Mouse (Mus musculus) forebrain, embryonic 11.5 days (tissue): ENCODE results near the gene D11Wsu47e. TPM values are rescaled to one million over a fixed set of nuclear protein-coding genes. Genes with fewer than 3 reads are reported as not detected.
A peak's percentile ranks its signal among the peaks of the same experiment; 100 is the strongest.

Experiments
- ATAC-seq: fragments of 200-750 bp; cut with Nextera tagmentation; replicated peaks from 2 replicates; pipeline ENCODE4 v1.8.0; 2017; ENCODE audit warnings: moderate TSS enrichment; ENCODE audit not compliant: low FRiP score
- DNase-seq: peaks from one replicate; pipeline ENCODE4 v3.0.0-alpha.2; 2017; ENCODE audit warnings: low spot score
- H3K27ac ChIP-seq: fragments of 300-500 bp; sonication (generic); 2 replicates; pipeline ENCODE4 v1.5.1; 2014; ENCODE audit warnings: low read depth, low read length
- H3K27me3 ChIP-seq: fragments of 300-500 bp; sonication (generic); 2 replicates; pipeline ENCODE4 v1.6.1; 2014; ENCODE audit warnings: mild to moderate bottlenecking, low read length, mixed read lengths; ENCODE audit not compliant: control insufficient read depth, insufficient read depth
- H3K36me3 ChIP-seq: fragments of 300-500 bp; sonication (generic); 2 replicates; pipeline ENCODE4 v1.6.1; 2014; ENCODE audit warnings: mild to moderate bottlenecking, low read length, moderate library complexity, mixed read lengths; ENCODE audit not compliant: control insufficient read depth, insufficient read depth
- H3K4me1 ChIP-seq: fragments of 300-500 bp; sonication (generic); replicated peaks from 2 replicates; pipeline ENCODE4 v1.6.1; 2014; ENCODE audit warnings: low read length, mixed read lengths; ENCODE audit not compliant: control insufficient read depth, insufficient read depth
- H3K4me2 ChIP-seq: fragments of 300-500 bp; sonication (generic); 2 replicates; pipeline ENCODE4 v1.6.1; 2014; ENCODE audit warnings: low read depth, mild to moderate bottlenecking, low read length, moderate library complexity, mixed read lengths; ENCODE audit not compliant: severe bottlenecking
- H3K4me3 ChIP-seq: fragments of 300-500 bp; sonication (generic); 2 replicates; pipeline ENCODE4 v1.5.1; 2014; ENCODE audit warnings: low read depth, low read length
- H3K9ac ChIP-seq: fragments of 300-500 bp; sonication (generic); 2 replicates; pipeline ENCODE4 v1.6.1; 2014; ENCODE audit warnings: low read length
- H3K9me3 ChIP-seq: fragments of 300-500 bp; sonication (generic); 2 replicates; pipeline ENCODE4 v1.6.1; 2016; ENCODE audit warnings: low read length, mixed read lengths; ENCODE audit not compliant: control insufficient read depth
- WGBS: fragments of 180-500 bp; shearing (Covaris S2); extraction: QIAGEN DNeasy Blood & Tissue Kit; methylation state at CpG from one replicate; pipeline ENCODE4 v1.1.7; 2014; 5-methylcytosine and 5-hydroxymethylcytosine counted together
- polyA plus RNA-seq: library from polyadenylated mRNA; unstranded; fragments of >200 nt; fragmentation: Nextera tagmentation; extraction: Ambion mirVana; gene quantifications from 2 replicates; pipeline ENCODE4 v1.2.1, GENCODE M21; 2014

Gene D11Wsu47e
- polyA plus RNA-seq, 1 experiment from 2014 or later = 26.5 TPM

GRCm38 (mm10) chr11:113682897-113683626 lies 1.1 kb upstream of the D11Wsu47e start:
- H3K4me2 ChIP-seq = peak overlapping the region; percentile 79
- peak overlapping the region; percentile 93 for H3K27ac ChIP-seq
- H3K9me3 ChIP-seq = no peaks in the 10 kb centered on the region
- 3% methylated on average over 38 of the region's 38 CpGs for WGBS
- H3K4me1 ChIP-seq = peaks cover 11% of the 10 kb centered on the region
- peak; percentile 78 for DNase-seq
- peak overlapping the region; percentile 74 for H3K4me3 ChIP-seq
- no peaks in the 10 kb centered on the region for H3K27me3 ChIP-seq
- H3K36me3 ChIP-seq = peaks cover 1% of the 10 kb centered on the region; the same call in 1 of the 2 replicates
- ATAC-seq = peak; percentile 40
- H3K9ac ChIP-seq = peak overlapping the region; percentile 84

GRCm38 (mm10) chr11:113683627-113683956 lies 620 bp upstream of the D11Wsu47e start:
- peak overlapping the region; percentile 93 for H3K27ac ChIP-seq
- peaks cover 11% of the 10 kb centered on the region for H3K4me1 ChIP-seq
- no peaks in the 10 kb centered on the region for H3K27me3 ChIP-seq
- no peaks in the 10 kb centered on the region for H3K9me3 ChIP-seq
- under 1% methylated on average over 37 of the region's 38 CpGs for WGBS
- peak overlapping the region; percentile 74 for H3K4me3 ChIP-seq
- ATAC-seq (no peak), DNase-seq (no peak)
- H3K9ac ChIP-seq = peak overlapping the region; percentile 84
- peaks cover 2% of the 10 kb centered on the region; the same call in 1 of the 2 replicates for H3K36me3 ChIP-seq
- peak overlapping the region; percentile 79 for H3K4me2 ChIP-seq

GRCm38 (mm10) chr11:113684707-113685426 lies 655 bp downstream of the D11Wsu47e start:
- Histone ChIP-seq H3K9me3 (no peaks in the 10 kb centered on the region), H3K27ac (peak overlapping the region; percentile 93; the same call in 1 of the 2 replicates), H3K9ac (peak overlapping the region; percentile 84), H3K4me3 (peak overlapping the region; percentile 74), H3K36me3 (peaks cover 3% of the 10 kb centered on the region; the same call in 1 of the 2 replicates), H3K4me1 (peaks cover 11% of the 10 kb centered on the region), H3K4me2 (peak overlapping the region; percentile 79), H3K27me3 (no peaks in the 10 kb centered on the region)
- ATAC-seq = no peak
- WGBS = 44% methylated on average over 25 of the region's 25 CpGs
- DNase-seq = no peak

GRCm38 (mm10) chr11:113687031-113687430 lies 2.8 kb downstream of the D11Wsu47e start:
- no peaks in the 10 kb centered on the region for H3K9me3 ChIP-seq
- no peak overlapping the region for H3K9ac ChIP-seq
- WGBS = 42% methylated on average over 2 of the region's 2 CpGs
- H3K36me3 ChIP-seq = peaks cover 7% of the 10 kb centered on the region; the same call in 1 of the 2 replicates
- peak overlapping the region; percentile 19; the same call in 1 of the 2 replicates for H3K27ac ChIP-seq
- peak; percentile 13; the same call in 1 of the 2 replicates for ATAC-seq
- peak overlapping the region; percentile 0; the same call in 1 of the 2 replicates for H3K4me2 ChIP-seq
- no peaks in the 10 kb centered on the region for H3K27me3 ChIP-seq
- H3K4me3 ChIP-seq = no peak overlapping the region
- peaks cover 11% of the 10 kb centered on the region for H3K4me1 ChIP-seq
- no peak for DNase-seq

GRCm38 (mm10) chr11:113690506-113690905 lies 6.3 kb downstream of the D11Wsu47e start:
- Histone ChIP-seq H3K27ac (no peak overlapping the region), H3K4me2 (no peak overlapping the region), H3K9ac (no peak overlapping the region), H3K9me3 (no peaks in the 10 kb centered on the region), H3K27me3 (no peaks in the 10 kb centered on the region), H3K4me1 (no peaks in the 10 kb centered on the region; the same call in 1 of the 2 replicates), H3K36me3 (peaks cover 15% of the 10 kb centered on the region), H3K4me3 (no peak overlapping the region)
- WGBS = 90% methylated on average over 12 of the region's 12 CpGs
- ATAC-seq (no peak), DNase-seq (no peak)

- WGBS = 83% methylated on average over 5 of the region's 5 CpGs
- no peak overlapping the region for H3K9ac ChIP-seq
- H3K4me1 ChIP-seq = no peaks in the 10 kb centered on the region; the same call in 1 of the 2 replicates
- no peak overlapping the region for H3K4me2 ChIP-seq
- peaks cover 15% of the 10 kb centered on the region for H3K36me3 ChIP-seq
- no peak for ATAC-seq
- H3K27ac ChIP-seq = no peak overlapping the region
- no peaks in the 10 kb centered on the region for H3K27me3 ChIP-seq
- DNase-seq = no peak
- H3K4me3 ChIP-seq = no peak overlapping the region
- H3K9me3 ChIP-seq = no peaks in the 10 kb centered on the region
Observed at GRCm38 (mm10) chr11:113691318-113691717, 7.1 kb downstream of the D11Wsu47e start.

GRCm38 (mm10) chr11:113691851-113692250 lies 7.6 kb downstream of the D11Wsu47e start:
- no peaks in the 10 kb centered on the region for H3K9me3 ChIP-seq
- H3K9ac ChIP-seq = no peak overlapping the region
- WGBS = 75% methylated on average over 3 of the region's 3 CpGs
- DNase-seq = no peak
- H3K36me3 ChIP-seq = peaks cover 15% of the 10 kb centered on the region
- no peak for ATAC-seq
- no peak overlapping the region for H3K4me3 ChIP-seq
- no peak overlapping the region for H3K27ac ChIP-seq
- no peak overlapping the region for H3K4me2 ChIP-seq
- H3K27me3 ChIP-seq = no peaks in the 10 kb centered on the region
- no peaks in the 10 kb centered on the region; the same call in 1 of the 2 replicates for H3K4me1 ChIP-seq

GRCm38 (mm10) chr11:113697571-113697970 lies 13.4 kb downstream of the D11Wsu47e start:
- DNase-seq (no peak), ATAC-seq (no peak)
- H3K27ac ChIP-seq = no peak overlapping the region
- H3K9ac ChIP-seq = no peak overlapping the region
- no peaks in the 10 kb centered on the region for H3K27me3 ChIP-seq
- no peaks in the 10 kb centered on the region for H3K9me3 ChIP-seq
- peaks cover 8% of the 10 kb centered on the region for H3K36me3 ChIP-seq
- 26% methylated on average over 5 of the region's 5 CpGs for WGBS
- H3K4me1 ChIP-seq = no peaks in the 10 kb centered on the region
- no peak overlapping the region for H3K4me2 ChIP-seq
- no peak overlapping the region for H3K4me3 ChIP-seq
